Mouse (Mus musculus): ENCODE data around the gene Etv6. TPM values are rescaled to one million over a fixed set of nuclear protein-coding genes. Genes with fewer than 3 reads are reported as not detected.
A peak's percentile ranks its signal among the peaks of the same experiment; 100 is the strongest.

The Etv6 gene
- total and polyA plus RNA-seq, 3 experiments = 12.6 to 25.9 TPM; not detected in 1

- 0 out of 4 replicates have a peak, but pooled peaks cover 0 to under 1% of the 10 kb centered on the region in 2 experiments for H3K4me1 ChIP-seq (ENCODE audit: control insufficient read depth in 1 of 2, insufficient read depth in 2 of 2, low read length in 2 of 2)
- no peak overlapping the region for H3K27ac ChIP-seq (ENCODE audit: control insufficient read depth, low read depth, low read length)
- no peak overlapping the region for H3K9ac ChIP-seq (ENCODE audit: control insufficient read depth, low read depth, low read length, poor library complexity, severe bottlenecking)
- no peak for DNase-seq (ENCODE audit: low read depth, low spot score)
- H3K79me2 ChIP-seq (ENCODE audit: control insufficient read depth, insufficient read depth, low read length, poor library complexity) = no peaks in the 10 kb centered on the region
- H3K9me3 ChIP-seq (replicated peaks; ENCODE audit: insufficient read depth, low read length) = no peaks in the 10 kb centered on the region
- TF ChIP-seq USF2 (IDR thresholded peaks at IDR 0.05; ENCODE audit: borderline replicate concordance in 1 of 2, insufficient read depth in 1 of 2, low read depth in 1 of 2, low read length in 2 of 2) (no peak), MAZ (IDR thresholded peaks at IDR 0.05; ENCODE audit: low read depth, low read length) (no peak), E2F4 (IDR thresholded peaks at IDR 0.05; ENCODE audit: borderline replicate concordance, low read depth, low read length) (no peak), ELF1 (IDR thresholded peaks at IDR 0.05; ENCODE audit: low read depth, low read length) (no peak), NRF1 (IDR thresholded peaks at IDR 0.05; ENCODE audit: insufficient read depth, low read depth, low read length, poor library complexity, severe bottlenecking) (no peak), RAD21 (IDR thresholded peaks at IDR 0.05; ENCODE audit: low read depth, low read length) (no peak), MYC (IDR thresholded peaks at IDR 0.05; ENCODE audit: low read depth, low read length) (no peak), GABPA (IDR thresholded peaks at IDR 0.05; ENCODE audit: low read depth, low read length) (no peak), JUND (IDR thresholded peaks at IDR 0.05; ENCODE audit: low read depth, low read length) (no peak), USF1 (IDR thresholded peaks at IDR 0.05; ENCODE audit: low read depth, low read length) (no peak)
- peaks cover 0 to 10% of the 10 kb centered on the region in 2 experiments; a peak in 3 of 4 replicates for H3K27me3 ChIP-seq (ENCODE audit: control insufficient read depth in 1 of 2, insufficient read depth in 2 of 2, low read length in 2 of 2)
- no peaks in the 10 kb centered on the region; a peak in 1 of 4 replicates for H3K36me3 ChIP-seq (ENCODE audit: control insufficient read depth in 1 of 2, insufficient read depth in 2 of 2, low read length in 2 of 2)
- no peak overlapping the region for H3K4me3 ChIP-seq (ENCODE audit: control insufficient read depth in 1 of 2, insufficient read depth in 1 of 2, low read depth in 2 of 2, low read length in 2 of 2)
These were observed 258.4 kb downstream of the Etv6 start for GRCm38 (mm10) chr6:134293615-134294508.

GRCm38 (mm10) chr6:134297884-134298619 is 262.6 kb downstream of the Etv6 start:
- Histone ChIP-seq H3K27me3 (ENCODE audit: control insufficient read depth in 1 of 2, insufficient read depth in 2 of 2, low read length in 2 of 2) (peaks cover 1 to 14% of the 10 kb centered on the region in 2 experiments), H3K27ac (ENCODE audit: control insufficient read depth, low read depth, low read length) (no peak overlapping the region), H3K36me3 (ENCODE audit: control insufficient read depth in 1 of 2, insufficient read depth in 2 of 2, low read length in 2 of 2) (no peaks in the 10 kb centered on the region; a peak in 1 of 4 replicates), H3K4me3 (ENCODE audit: control insufficient read depth in 1 of 2, insufficient read depth in 1 of 2, low read depth in 2 of 2, low read length in 2 of 2) (no peak overlapping the region), H3K4me1 (ENCODE audit: control insufficient read depth in 1 of 2, insufficient read depth in 2 of 2, low read length in 2 of 2) (peaks cover 0 to 6% of the 10 kb centered on the region in 2 experiments; a peak in 1 of 4 replicates), H3K79me2 (ENCODE audit: control insufficient read depth, insufficient read depth, low read length, poor library complexity) (no peaks in the 10 kb centered on the region), H3K9me3 (replicated peaks; ENCODE audit: insufficient read depth, low read length) (no peaks in the 10 kb centered on the region), H3K9ac (ENCODE audit: control insufficient read depth, low read depth, low read length, poor library complexity, severe bottlenecking) (no peak overlapping the region)
- peak; percentile 38 for DNase-seq (ENCODE audit: low read depth, low spot score)
- peak; percentile 14 for TF ChIP-seq RAD21 (IDR thresholded peaks at IDR 0.05; ENCODE audit: low read depth, low read length)
- TF ChIP-seq TBP (IDR thresholded peaks at IDR 0.05; ENCODE audit: low read depth, low read length) = no peak
- no peak for TF ChIP-seq JUND (IDR thresholded peaks at IDR 0.05; ENCODE audit: low read depth, low read length)
- TF ChIP-seq MEF2A (IDR thresholded peaks at IDR 0.05; ENCODE audit: extremely low read depth, insufficient replicate concordance, low read depth, low read length, poor library complexity, severe bottlenecking) = no peak
- peak; percentile 42 for TF ChIP-seq ZC3H11A (IDR thresholded peaks at IDR 0.05; ENCODE audit: low read depth, low read length)
- no peak for TF ChIP-seq EP300 (IDR thresholded peaks at IDR 0.05; ENCODE audit: low read depth in 1 of 2, low read length in 2 of 2)
- no peak for TF ChIP-seq ZKSCAN1 (IDR thresholded peaks at IDR 0.05; ENCODE audit: low read depth, low read length)
- no peak for TF ChIP-seq BHLHE40 (IDR thresholded peaks at IDR 0.05; ENCODE audit: borderline replicate concordance, low read depth, low read length)
- peak; percentile 36 to 57 (median 47) for TF ChIP-seq CTCF (IDR thresholded peaks at IDR 0.05 in 2 of 3, conservative IDR thresholded peaks at IDR 0.05 in 1 of 3; ENCODE audit: control insufficient read depth in 1 of 3, insufficient read depth in 1 of 3, low read depth in 2 of 3, low read length in 3 of 3, poor library complexity in 1 of 3, severe bottlenecking in 1 of 3)
- no peak for TF ChIP-seq ZNF384 (IDR thresholded peaks at IDR 0.05; ENCODE audit: low read depth, low read length)
- TF ChIP-seq NRF1 (IDR thresholded peaks at IDR 0.05; ENCODE audit: insufficient read depth, low read depth, low read length, poor library complexity, severe bottlenecking) = no peak
- no peak for TF ChIP-seq TAL1 (IDR thresholded peaks at IDR 0.05; ENCODE audit: low read length)
- TF ChIP-seq USF1 (IDR thresholded peaks at IDR 0.05; ENCODE audit: low read depth, low read length) = no peak
- no peak for TF ChIP-seq UBTF (IDR thresholded peaks at IDR 0.05; ENCODE audit: borderline replicate concordance, insufficient read depth, low read depth, low read length)
- TF ChIP-seq RCOR1 (IDR thresholded peaks at IDR 0.05; ENCODE audit: low read depth, low read length) = no peak
- peak; percentile 61 for TF ChIP-seq SMC3 (IDR thresholded peaks at IDR 0.05; ENCODE audit: low read depth, low read length)
- TF ChIP-seq MAX (IDR thresholded peaks at IDR 0.05; ENCODE audit: low read length) = no peak
- no peak for TF ChIP-seq MYC (IDR thresholded peaks at IDR 0.05; ENCODE audit: low read depth, low read length)
- TF ChIP-seq POLR2AphosphoS2 (IDR thresholded peaks at IDR 0.05; ENCODE audit: low read length) = no peak
- no peak for TF ChIP-seq NELFE (IDR thresholded peaks at IDR 0.05; ENCODE audit: low read depth, low read length)
- TF ChIP-seq MXI1 (IDR thresholded peaks at IDR 0.05; ENCODE audit: low read depth, low read length) = no peak
